Mouse (Mus musculus): ENCODE results near the gene Dop1a.

DNA sequence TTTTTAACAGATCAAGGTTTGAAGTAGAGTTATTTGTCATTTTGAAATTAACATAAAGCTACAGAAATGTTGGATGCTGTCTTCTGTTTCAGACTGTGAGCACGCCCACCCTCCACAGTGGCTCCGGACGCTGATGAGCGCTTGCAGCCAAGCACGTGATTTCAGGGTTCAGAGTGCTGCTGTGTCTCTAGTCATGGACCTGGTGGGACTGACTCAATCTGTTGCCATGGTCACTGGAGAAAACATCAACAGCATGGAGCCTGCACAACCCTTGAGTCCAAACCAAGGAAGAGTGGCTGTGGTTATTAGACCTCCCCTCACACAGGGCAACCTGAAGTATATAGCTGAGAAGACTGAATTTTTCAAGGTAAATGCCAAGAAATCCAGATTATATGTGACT, 46.8 kb downstream of the Dop1a start:
- TF ChIP-seq POLR2A (IDR thresholded peaks at IDR 0.05; ENCODE audit: insufficient read depth, low read depth, low read length) = no peak
- TF ChIP-seq CTCF (IDR thresholded peaks at IDR 0.05) = no peak
- no peak for TF ChIP-seq EP300 (IDR thresholded peaks at IDR 0.05; ENCODE audit: insufficient read depth, low read depth, low read length)

All from heart, adult 2 months (tissue).